Mouse (Mus musculus) MEL (cell line): ENCODE data around the gene A730061H03Rik.

ENCODE experiments used
- CHD2 ChIP-seq: IDR thresholded peaks from 2 replicates; pipeline ENCODE4 v1.6.1; 2011; ENCODE audit warnings: low read length, improper control_type of control experiment
- GATA1 ChIP-seq: IDR thresholded peaks from 2 replicates; pipeline ENCODE4 v1.6.1; 2011; ENCODE audit warnings: low read depth, low read length, improper control_type of control experiment
- JUND ChIP-seq: IDR thresholded peaks from 2 replicates; pipeline ENCODE4 v1.6.1; 2011; ENCODE audit warnings: low read depth, mild to moderate bottlenecking, improper control_type of control experiment, low read length
- MAX ChIP-seq: IDR thresholded peaks from 2 replicates; pipeline ENCODE4 v1.6.1; 2011; ENCODE audit warnings: low read length, improper control_type of control experiment
- MXI1 ChIP-seq: IDR thresholded peaks from 2 replicates; pipeline ENCODE4 v1.6.1; 2011; ENCODE audit warnings: mild to moderate bottlenecking, low read depth, low read length, improper control_type of control experiment
- POLR2A ChIP-seq, 2 experiments: IDR thresholded peaks; 2 replicates each; pipeline ENCODE4 v1.6.1; 2011 to 2012; ENCODE audit warnings: low read length in 2 of 2, mild to moderate bottlenecking in 2 of 2, control low read depth in 1 of 2, improper control_type of control experiment in 1 of 2, low read depth in 1 of 2, moderate library complexity in 1 of 2; ENCODE audit not compliant: control insufficient read depth in 1 of 2, insufficient read depth in 1 of 2, poor library complexity in 1 of 2
- POLR2AphosphoS2 ChIP-seq: IDR thresholded peaks from 2 replicates; pipeline ENCODE4 v1.6.1; 2011; ENCODE audit warnings: low read length, improper control_type of control experiment
- RAD21 ChIP-seq: IDR thresholded peaks from 2 replicates; pipeline ENCODE4 v1.6.1; 2011; ENCODE audit warnings: mild to moderate bottlenecking, low read depth, low read length, improper control_type of control experiment
- SIN3A ChIP-seq: IDR thresholded peaks from 2 replicates; pipeline ENCODE4 v1.6.1; 2012; ENCODE audit warnings: low read length, improper control_type of control experiment, inconsistent platforms

DNA sequence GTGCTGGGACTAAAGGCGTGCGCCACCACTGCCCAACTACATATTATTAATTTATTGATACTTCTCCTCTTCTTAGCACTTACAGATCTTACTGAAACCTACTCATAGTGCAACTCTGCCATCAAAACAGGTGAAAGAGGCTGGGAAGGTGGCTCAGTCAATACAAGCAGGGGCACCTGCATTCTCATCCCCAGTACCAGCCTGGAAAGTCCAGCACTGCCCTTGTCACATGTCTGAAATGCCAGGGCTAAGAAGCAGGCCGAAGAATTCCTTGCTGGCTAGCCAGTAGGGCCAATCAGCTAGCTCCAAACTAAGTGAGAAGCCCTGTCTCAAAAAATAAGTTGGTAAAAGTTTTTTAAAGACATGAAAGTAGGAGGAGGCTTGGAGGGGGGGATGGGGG, 2.6 kb downstream of the A730061H03Rik start:
- TF ChIP-seq SIN3A: no peak
- no peak for TF ChIP-seq POLR2AphosphoS2
- TF ChIP-seq POLR2A (IDR thresholded peaks at IDR 0.05; ENCODE audit: control insufficient read depth in 1 of 2, insufficient read depth in 1 of 2, low read depth in 1 of 2, low read length in 2 of 2, poor library complexity in 1 of 2): 0 out of 4 replicates have a peak, but pooled peaks of 1 of the 2 experiments have one; percentile 6
- TF ChIP-seq RAD21: no peak
- no peak for TF ChIP-seq CHD2
- TF ChIP-seq JUND: no peak
- no peak; the same call in 1 of the 2 replicates for TF ChIP-seq MXI1
- TF ChIP-seq MAX: no peak
- TF ChIP-seq GATA1: no peak
